Mouse (Mus musculus) hindbrain, embryonic 13.5 days (tissue): ENCODE measurements at regions not wholly inside any gene's neighbourhood (a gene's known extent, or its start where the extent isn't known, plus 50 kb on each side); places are given as distances from the start of the nearest gene placed in this dataset.

ENCODE experiments used
- ATAC-seq: fragments of 200-750 bp; cut with Nextera tagmentation; 2 replicates; pipeline ENCODE4 v1.8.0; 2017; ENCODE audit warnings: moderate TSS enrichment; ENCODE audit not compliant: low FRiP score
- H3K27ac ChIP-seq: fragments of 300-500 bp; sonication (generic); 2 replicates; pipeline ENCODE4 v1.5.1; 2015; ENCODE audit warnings: inconsistent platforms, mild to moderate bottlenecking, moderate library complexity
- H3K27me3 ChIP-seq: fragments of 300-500 bp; sonication (generic); 2 replicates; pipeline ENCODE4 v1.6.1; 2015; ENCODE audit warnings: mild to moderate bottlenecking, inconsistent platforms
- H3K36me3 ChIP-seq: fragments of 300-500 bp; sonication (generic); 2 replicates; pipeline ENCODE4 v1.6.1; 2015; ENCODE audit warnings: mild to moderate bottlenecking, inconsistent platforms
- H3K4me1 ChIP-seq: fragments of 300-500 bp; sonication (generic); replicated peaks from 2 replicates; pipeline ENCODE4 v1.6.1; 2015; ENCODE audit warnings: inconsistent platforms
- H3K4me2 ChIP-seq: fragments of 300-500 bp; sonication (generic); 2 replicates; pipeline ENCODE4 v1.6.1; 2015; ENCODE audit warnings: inconsistent platforms, mild to moderate bottlenecking, moderate library complexity
- H3K4me3 ChIP-seq: fragments of 300-500 bp; sonication (generic); 2 replicates; pipeline ENCODE4 v1.5.1; 2015; ENCODE audit warnings: mild to moderate bottlenecking, inconsistent platforms
- H3K9ac ChIP-seq: fragments of 300-500 bp; sonication (generic); 2 replicates; pipeline ENCODE4 v1.6.1; 2015; ENCODE audit warnings: mild to moderate bottlenecking, inconsistent platforms
- H3K9me3 ChIP-seq: fragments of 300-500 bp; sonication (generic); 2 replicates; pipeline ENCODE4 v1.6.1; 2016; ENCODE audit warnings: inconsistent platforms
- WGBS: fragments of 180-500 bp; shearing (Covaris S2); methylation state at CpG from one replicate; pipeline ENCODE4 v1.1.7; 2015; 5-methylcytosine and 5-hydroxymethylcytosine counted together

- Histone ChIP-seq H3K9ac (no peak overlapping the region), H3K27ac (peak overlapping the region; percentile 60; the same call in 1 of the 2 replicates), H3K4me2 (no peak overlapping the region), H3K27me3 (no peaks in the 10 kb centered on the region), H3K9me3 (no peaks in the 10 kb centered on the region), H3K36me3 (no peaks in the 10 kb centered on the region), H3K4me3 (no peak overlapping the region), H3K4me1 (peaks cover 10% of the 10 kb centered on the region; the same call in 1 of the 2 replicates)
- 43% methylated on average over 9 of the region's 9 CpGs for WGBS
- no peak for ATAC-seq
Measured at GRCm38 (mm10) chr13:63701199-63702175, 113.6 kb upstream of the Ercc6l2 start.

- ATAC-seq = no peak
- no peak overlapping the region for H3K4me3 ChIP-seq
- no peak overlapping the region for H3K9ac ChIP-seq
- H3K27ac ChIP-seq = no peak overlapping the region
- no peaks in the 10 kb centered on the region for H3K36me3 ChIP-seq
- H3K9me3 ChIP-seq = no peaks in the 10 kb centered on the region; the same call in 1 of the 2 replicates
- H3K27me3 ChIP-seq = no peaks in the 10 kb centered on the region
- WGBS = 88% methylated on average over 2 of the region's 2 CpGs
- H3K4me1 ChIP-seq = no peaks in the 10 kb centered on the region
- H3K4me2 ChIP-seq = no peak overlapping the region
Measured at GRCm38 (mm10) chr13:63708567-63708966, 106.5 kb upstream of the Ercc6l2 start.

- Histone ChIP-seq H3K27me3 (no peaks in the 10 kb centered on the region), H3K4me3 (no peak overlapping the region), H3K27ac (no peak overlapping the region), H3K4me1 (no peaks in the 10 kb centered on the region), H3K9me3 (no peaks in the 10 kb centered on the region; the same call in 1 of the 2 replicates), H3K36me3 (no peaks in the 10 kb centered on the region), H3K9ac (no peak overlapping the region), H3K4me2 (no peak overlapping the region)
- ATAC-seq = no peak
- 93% methylated on average over 3 of the region's 3 CpGs for WGBS
Measured at GRCm38 (mm10) chr13:63713137-63713536, 101.9 kb upstream of the Ercc6l2 start.

GRCm38 (mm10) chr13:63716498-63716897, 98.5 kb upstream of the Ercc6l2 start:
- Histone ChIP-seq H3K9me3 (no peaks in the 10 kb centered on the region; the same call in 1 of the 2 replicates), H3K4me1 (peaks cover 11% of the 10 kb centered on the region; the same call in 1 of the 2 replicates), H3K4me2 (no peak overlapping the region), H3K4me3 (no peak overlapping the region), H3K27me3 (no peaks in the 10 kb centered on the region), H3K27ac (no peak overlapping the region), H3K36me3 (no peaks in the 10 kb centered on the region), H3K9ac (no peak overlapping the region)
- ATAC-seq = no peak
- WGBS = 91% methylated on average over 1 of the region's 1 CpGs

GRCm38 (mm10) chr13:63717249-63717648, 97.8 kb upstream of the Ercc6l2 start:
- Histone ChIP-seq H3K4me2 (no peak overlapping the region), H3K27ac (no peak overlapping the region)

GRCm38 (mm10) chr13:63718782-63719181, 96.3 kb upstream of the Ercc6l2 start:
- no peak for ATAC-seq
- 74% methylated on average over 2 of the region's 2 CpGs for WGBS
- no peak overlapping the region for H3K9ac ChIP-seq
- no peaks in the 10 kb centered on the region for H3K36me3 ChIP-seq
- H3K4me1 ChIP-seq = peaks cover 11% of the 10 kb centered on the region; the same call in 1 of the 2 replicates
- H3K27ac ChIP-seq = no peak overlapping the region
- H3K27me3 ChIP-seq = 0 out of 2 replicates have a peak, but pooled peaks cover 5% of the 10 kb centered on the region
- H3K4me3 ChIP-seq = no peak overlapping the region
- H3K4me2 ChIP-seq = no peak overlapping the region
- H3K9me3 ChIP-seq = no peaks in the 10 kb centered on the region

More at GRCm38 (mm10) chr13:63717249-63717648, 97.8 kb upstream of the Ercc6l2 start:
- Histone ChIP-seq H3K4me3 (no peak overlapping the region), H3K9me3 (no peaks in the 10 kb centered on the region; the same call in 1 of the 2 replicates), H3K9ac (no peak overlapping the region), H3K36me3 (no peaks in the 10 kb centered on the region), H3K27me3 (no peaks in the 10 kb centered on the region), H3K4me1 (peaks cover 11% of the 10 kb centered on the region; the same call in 1 of the 2 replicates)
- no peak for ATAC-seq
- WGBS = 82% methylated on average over 3 of the region's 3 CpGs

- Histone ChIP-seq H3K4me3 (no peak overlapping the region), H3K4me1 (peaks cover 11% of the 10 kb centered on the region; the same call in 1 of the 2 replicates), H3K4me2 (no peak overlapping the region), H3K9ac (no peak overlapping the region), H3K27ac (no peak overlapping the region), H3K27me3 (0 out of 2 replicates have a peak, but pooled peaks cover 5% of the 10 kb centered on the region), H3K9me3 (no peaks in the 10 kb centered on the region), H3K36me3 (no peaks in the 10 kb centered on the region)
- ATAC-seq = no peak
- 29% methylated on average over 8 of the region's 8 CpGs for whole genome bisulfite sequencing
Measured at GRCm38 (mm10) chr13:63719351-63720207, 95.5 kb upstream of the Ercc6l2 start.

- Histone ChIP-seq H3K4me3 (no peak overlapping the region), H3K36me3 (no peaks in the 10 kb centered on the region), H3K9ac (no peak overlapping the region), H3K4me2 (no peak overlapping the region), H3K27ac (no peak overlapping the region), H3K4me1 (peaks cover 11% of the 10 kb centered on the region; the same call in 1 of the 2 replicates), H3K27me3 (0 out of 2 replicates have a peak, but pooled peaks cover 5% of the 10 kb centered on the region), H3K9me3 (no peaks in the 10 kb centered on the region)
- WGBS = 76% methylated on average over 3 of the region's 3 CpGs
- ATAC-seq = no peak
Measured at GRCm38 (mm10) chr13:63720610-63721009, 94.4 kb upstream of the Ercc6l2 start.

- Histone ChIP-seq H3K4me1 (peaks cover 16% of the 10 kb centered on the region; the same call in 1 of the 2 replicates), H3K27ac (no peak overlapping the region), H3K9ac (no peak overlapping the region), H3K4me2 (no peak overlapping the region), H3K9me3 (no peaks in the 10 kb centered on the region), H3K27me3 (0 out of 2 replicates have a peak, but pooled peaks cover 5% of the 10 kb centered on the region), H3K4me3 (no peak overlapping the region), H3K36me3 (no peaks in the 10 kb centered on the region)
- no peak for ATAC-seq
- WGBS = 85% methylated on average over 5 of the region's 5 CpGs
Measured at GRCm38 (mm10) chr13:63721011-63721625, 93.9 kb upstream of the Ercc6l2 start.

- H3K9ac ChIP-seq = no peak overlapping the region
- 0 out of 2 replicates have a peak, but pooled peaks cover 5% of the 10 kb centered on the region for H3K27me3 ChIP-seq
- no peak overlapping the region for H3K4me2 ChIP-seq
- ATAC-seq = no peak
- H3K27ac ChIP-seq = no peak overlapping the region
- 82% methylated on average over 2 of the region's 2 CpGs for WGBS
- no peak overlapping the region for H3K4me3 ChIP-seq
- peaks cover 13% of the 10 kb centered on the region; the same call in 1 of the 2 replicates for H3K4me1 ChIP-seq
- no peaks in the 10 kb centered on the region for H3K9me3 ChIP-seq
- no peaks in the 10 kb centered on the region for H3K36me3 ChIP-seq
Measured at GRCm38 (mm10) chr13:63724293-63724692, 90.7 kb upstream of the Ercc6l2 start.

GRCm38 (mm10) chr13:63724843-63725582, 90.0 kb upstream of the Ercc6l2 start:
- no peak for ATAC-seq
- H3K27ac ChIP-seq = no peak overlapping the region
- peaks cover 11% of the 10 kb centered on the region for H3K4me1 ChIP-seq
- no peak overlapping the region for H3K9ac ChIP-seq
- 73% methylated on average over 2 of the region's 2 CpGs for WGBS
- H3K36me3 ChIP-seq = no peaks in the 10 kb centered on the region
- no peak overlapping the region for H3K4me3 ChIP-seq
- no peaks in the 10 kb centered on the region for H3K9me3 ChIP-seq
- 0 out of 2 replicates have a peak, but pooled peaks cover 5% of the 10 kb centered on the region for H3K27me3 ChIP-seq
- no peak overlapping the region for H3K4me2 ChIP-seq
